Mouse (Mus musculus) thymus, adult 2 months (tissue): ENCODE results near the gene Ppard. TPM values are rescaled to one million over a fixed set of nuclear protein-coding genes. Genes with fewer than 3 reads are reported as not detected.
"Not testable (repeated sequence)": the region's sequence is repeated elsewhere in the genome, so short reads cannot be mapped to it uniquely, and the experiment has no call there.

Source experiments
- DNase-seq: peaks from one replicate; pipeline ENCODE4 v3.0.0; 2021
- H3K27ac ChIP-seq: fragments of 200-500 bp; 2 replicates; pipeline ENCODE4 v1.5.1; 2012; ENCODE audit warnings: low read length, control low read depth; ENCODE audit not compliant: control insufficient read depth, insufficient read depth
- H3K27me3 ChIP-seq: fragments of 200-500 bp; 2 replicates; pipeline ENCODE4 v1.6.1; 2012; ENCODE audit warnings: mild to moderate bottlenecking, low read length, moderate library complexity, mixed read lengths; ENCODE audit not compliant: control insufficient read depth, insufficient read depth
- H3K36me3 ChIP-seq: fragments of 200-500 bp; 2 replicates; pipeline ENCODE4 v1.6.1; 2012; ENCODE audit warnings: mild to moderate bottlenecking, low read length, moderate library complexity; ENCODE audit not compliant: control insufficient read depth, insufficient read depth
- H3K4me1 ChIP-seq: fragments of 200-500 bp; replicated peaks from 2 replicates; pipeline ENCODE4 v1.6.1; 2012; ENCODE audit warnings: low read length; ENCODE audit not compliant: control insufficient read depth, insufficient read depth
- H3K4me3 ChIP-seq: fragments of 200-500 bp; 2 replicates; pipeline ENCODE4 v1.5.1; 2012; ENCODE audit warnings: mild to moderate bottlenecking, low read length, control low read depth, moderate library complexity; ENCODE audit not compliant: control insufficient read depth, insufficient read depth
- CTCF ChIP-seq: fragments of 200-500 bp; IDR thresholded peaks from 2 replicates; pipeline ENCODE4 v1.5.1; 2012; ENCODE audit warnings: mild to moderate bottlenecking, control low read depth, low read length, moderate library complexity, borderline replicate concordance; ENCODE audit not compliant: control insufficient read depth, poor library complexity, insufficient read depth; ENCODE audit errors: extremely low read depth
- POLR2A ChIP-seq: fragments of 200-500 bp; IDR thresholded peaks from 2 replicates; pipeline ENCODE4 v1.6.1; 2012; ENCODE audit warnings: mild to moderate bottlenecking, low read length, control low read depth, moderate library complexity; ENCODE audit not compliant: control insufficient read depth, poor library complexity, insufficient read depth; ENCODE audit errors: extremely low read depth
- WGBS: fragments of 180-500 bp; shearing (Covaris S2); methylation state at CpG from one replicate; pipeline ENCODE4 v1.1.7; 2018; 5-methylcytosine and 5-hydroxymethylcytosine counted together
- polyA plus RNA-seq: library from polyadenylated mRNA; depleted of rRNA; stranded (reverse); fragments of >200 nt; gene quantifications from 2 replicates; pipeline ENCODE4 v1.2.3, GENCODE M21; 2012

Gene Ppard
- polyA plus RNA-seq, 1 experiment = 51.6 TPM

DNA sequence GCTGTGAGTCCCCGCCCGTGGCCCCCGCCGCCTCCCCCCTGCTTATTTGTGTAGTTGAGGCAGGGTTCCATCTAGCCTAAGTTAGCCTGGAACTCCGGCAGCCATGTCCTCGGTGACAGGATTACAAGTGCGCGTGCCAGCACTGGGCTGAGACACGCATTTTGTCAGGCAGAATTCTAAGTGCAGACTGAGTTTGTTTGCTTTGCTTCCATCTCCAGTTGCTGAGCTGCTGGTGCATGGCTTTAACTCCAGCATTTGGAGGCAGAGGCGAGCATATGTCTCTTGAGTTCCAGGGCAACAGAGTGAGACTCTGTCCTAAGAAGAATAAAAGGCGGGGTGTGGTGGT, 81.4 kb downstream of the Ppard start:
- Histone ChIP-seq H3K27me3 (no peaks in the 10 kb centered on the region), H3K4me3 (peak overlapping the region; percentile 91), H3K4me1 (peaks cover 18% of the 10 kb centered on the region), H3K36me3 (0 out of 2 replicates have a peak, but pooled peaks cover 5% of the 10 kb centered on the region), H3K27ac (no peak overlapping the region)
- WGBS = 4% methylated on average over 11 of the region's 11 CpGs
- no peak for DNase-seq
- TF ChIP-seq CTCF (no peak), POLR2A (no peak)

DNA sequence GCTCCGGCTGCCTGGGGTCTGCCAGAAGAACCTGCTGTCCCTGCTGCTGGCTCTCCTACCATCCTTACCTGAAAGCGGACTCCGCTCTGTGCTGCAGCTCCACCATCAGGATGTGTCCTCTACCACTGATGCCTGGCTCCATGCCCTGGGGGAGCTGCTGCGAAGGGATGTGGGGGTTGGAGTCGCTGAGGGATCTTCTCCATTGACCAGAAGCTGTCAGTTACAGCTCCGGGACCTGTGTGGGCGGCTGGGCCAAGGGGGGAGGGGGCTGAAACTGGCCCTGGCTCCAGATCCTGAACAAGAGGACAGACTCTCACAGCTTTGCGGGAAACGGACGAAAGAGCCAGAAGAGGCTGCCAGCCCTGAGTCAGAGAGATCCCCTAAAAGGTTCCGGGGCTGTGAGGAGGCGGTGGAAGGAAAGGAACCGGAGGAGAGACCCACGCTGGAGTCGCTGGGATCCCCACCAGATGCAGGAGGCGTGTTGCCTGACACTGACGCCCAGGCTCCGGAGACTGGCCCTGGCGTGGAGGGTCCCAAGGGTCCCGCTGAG, 83.2 kb downstream of the Ppard start:
- H3K36me3 ChIP-seq = peaks cover 9% of the 10 kb centered on the region; the same call in 1 of the 2 replicates
- WGBS = 95% methylated on average over 20 of the region's 20 CpGs

GRCm38 (mm10) chr17:28316476-28316875, 84.0 kb downstream of the Ppard start:
- Histone ChIP-seq H3K4me1 (peaks cover 16% of the 10 kb centered on the region), H3K27me3 (no peaks in the 10 kb centered on the region), H3K36me3 (peaks cover 9% of the 10 kb centered on the region; the same call in 1 of the 2 replicates), H3K27ac (no peak overlapping the region), H3K4me3 (no peak overlapping the region)
- TF ChIP-seq POLR2A (no peak), CTCF (no peak)
- WGBS = 95% methylated on average over 9 of the region's 9 CpGs
- no peak for DNase-seq

More for the DNA sequence above, 83.2 kb downstream of the Ppard start:
- no peak for TF ChIP-seq POLR2A
- no peak for TF ChIP-seq CTCF
- Histone ChIP-seq H3K27ac (no peak overlapping the region), H3K4me3 (no peak overlapping the region), H3K4me1 (peaks cover 18% of the 10 kb centered on the region), H3K27me3 (no peaks in the 10 kb centered on the region)
- no peak for DNase-seq

DNA sequence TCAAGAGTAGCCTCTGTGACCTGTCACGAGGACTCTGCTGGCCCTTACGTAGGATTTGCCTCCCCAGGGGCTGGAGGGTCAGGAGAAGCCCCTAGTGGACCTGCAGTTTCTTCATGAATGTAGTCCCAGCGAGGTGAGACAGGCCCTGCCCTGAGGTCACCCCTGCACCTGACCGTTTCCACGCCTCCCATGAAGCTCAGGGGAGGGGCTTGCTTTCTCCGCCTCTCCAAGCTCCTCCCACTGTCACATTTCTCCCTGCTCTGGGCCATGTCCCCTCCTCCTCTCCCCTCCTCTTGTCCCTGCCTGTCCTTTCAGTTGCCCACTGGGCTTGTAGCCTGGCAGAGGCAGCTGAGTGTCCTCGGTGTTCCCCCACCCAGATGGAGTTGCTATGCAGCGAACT, 84.6 kb downstream of the Ppard start:
- no peaks in the 10 kb centered on the region for H3K27me3 ChIP-seq
- H3K4me1 ChIP-seq = peaks cover 12% of the 10 kb centered on the region
- DNase-seq = no peak
- 93% methylated on average over 8 of the region's 8 CpGs for WGBS
- no peak overlapping the region for H3K4me3 ChIP-seq
- H3K36me3 ChIP-seq = peaks cover 9% of the 10 kb centered on the region; the same call in 1 of the 2 replicates
- H3K27ac ChIP-seq = no peak overlapping the region
- TF ChIP-seq CTCF (no peak), POLR2A (no peak)

- Histone ChIP-seq H3K27me3 (no peaks in the 10 kb centered on the region), H3K27ac (no peak overlapping the region), H3K36me3 (peaks cover 9% of the 10 kb centered on the region; the same call in 1 of the 2 replicates), H3K4me1 (peaks cover 9% of the 10 kb centered on the region), H3K4me3 (no peak overlapping the region)
- 95% methylated on average over 9 of the region's 9 CpGs for WGBS
- TF ChIP-seq CTCF (no peak), POLR2A (no peak)
- DNase-seq = no peak
Observed at GRCm38 (mm10) chr17:28317725-28318124, 85.2 kb downstream of the Ppard start.

GRCm38 (mm10) chr17:28321700-28322099, 89.2 kb downstream of the Ppard start:
- TF ChIP-seq POLR2A (no peak), CTCF (no peak)
- no peak overlapping the region for H3K27ac ChIP-seq
- 94% methylated on average over 4 of the region's 4 CpGs for WGBS
- peaks cover 9% of the 10 kb centered on the region; the same call in 1 of the 2 replicates for H3K36me3 ChIP-seq
- no peaks in the 10 kb centered on the region for H3K4me1 ChIP-seq
- DNase-seq = no peak
- H3K27me3 ChIP-seq = no peaks in the 10 kb centered on the region
- H3K4me3 ChIP-seq = no peak overlapping the region

- DNase-seq = no peak
- TF ChIP-seq CTCF = no peak
- TF ChIP-seq POLR2A = no peak
- Histone ChIP-seq H3K36me3 (peaks cover 4% of the 10 kb centered on the region; the same call in 1 of the 2 replicates), H3K27ac (no peak overlapping the region), H3K4me1 (peaks cover 5% of the 10 kb centered on the region), H3K4me3 (no peak overlapping the region), H3K27me3 (no peaks in the 10 kb centered on the region)
- 96% methylated on average over 8 of the region's 8 CpGs for WGBS
Observed at GRCm38 (mm10) chr17:28323786-28324185, 91.3 kb downstream of the Ppard start.

GRCm38 (mm10) chr17:28324416-28324815, 91.9 kb downstream of the Ppard start:
- not testable (repeated sequence) for H3K27me3 ChIP-seq, H3K36me3 ChIP-seq, H3K4me3 ChIP-seq, H3K27ac ChIP-seq, DNase-seq
- WGBS = 97% methylated on average over 7 of the region's 7 CpGs
- peaks cover 11% of the 10 kb centered on the region for H3K4me1 ChIP-seq
